Mouse (Mus musculus): ENCODE results near the gene Pcx. TPM values are rescaled to one million over a fixed set of nuclear protein-coding genes. Genes with fewer than 3 reads are reported as not detected.
"Not testable (repeated sequence)": the region's sequence is repeated elsewhere in the genome, so short reads cannot be mapped to it uniquely, and the experiment has no call there.

Pcx gene
- polyA plus RNA-seq, 1 experiment from 2014 or later = 18.6 TPM

- Histone ChIP-seq H3K27ac (ENCODE audit: low read depth, low read length) (no peak overlapping the region), H3K9ac (ENCODE audit: low read depth, low read length) (no peak overlapping the region), H3K9me3 (ENCODE audit: control insufficient read depth, low read length) (no peaks in the 10 kb centered on the region), H3K4me3 (ENCODE audit: low read depth, low read length) (no peak overlapping the region), H3K27me3 (replicated peaks; ENCODE audit: control insufficient read depth, insufficient read depth, low read length) (no peaks in the 10 kb centered on the region), H3K36me3 (ENCODE audit: control insufficient read depth, insufficient read depth, low read length) (no peaks in the 10 kb centered on the region), H3K4me2 (no peak overlapping the region), H3K4me1 (replicated peaks; ENCODE audit: control insufficient read depth, insufficient read depth, low read length) (peaks cover 10% of the 10 kb centered on the region)
- WGBS = 78% methylated on average over 1 of the region's 1 CpGs
- DNase-seq (ENCODE audit: low spot score) = no peak
- no peak for ATAC-seq (replicated peaks; ENCODE audit: low FRiP score)
These were observed 63.0 kb downstream of the Pcx start for GRCm38 (mm10) chr19:4573241-4573640.

GRCm38 (mm10) chr19:4578799-4579198, 68.5 kb downstream of the Pcx start:
- WGBS = 85% methylated on average over 2 of the region's 2 CpGs
- ATAC-seq (replicated peaks; ENCODE audit: low FRiP score) (no peak), DNase-seq (ENCODE audit: low spot score) (no peak)
- Histone ChIP-seq H3K27me3 (replicated peaks; ENCODE audit: control insufficient read depth, insufficient read depth, low read length) (no peaks in the 10 kb centered on the region), H3K4me2 (no peak overlapping the region), H3K4me3 (ENCODE audit: low read depth, low read length) (no peak overlapping the region), H3K9ac (ENCODE audit: low read depth, low read length) (no peak overlapping the region), H3K9me3 (ENCODE audit: control insufficient read depth, low read length) (no peaks in the 10 kb centered on the region), H3K36me3 (ENCODE audit: control insufficient read depth, insufficient read depth, low read length) (no peaks in the 10 kb centered on the region), H3K27ac (ENCODE audit: low read depth, low read length) (no peak overlapping the region), H3K4me1 (replicated peaks; ENCODE audit: control insufficient read depth, insufficient read depth, low read length) (no peaks in the 10 kb centered on the region)

DNA sequence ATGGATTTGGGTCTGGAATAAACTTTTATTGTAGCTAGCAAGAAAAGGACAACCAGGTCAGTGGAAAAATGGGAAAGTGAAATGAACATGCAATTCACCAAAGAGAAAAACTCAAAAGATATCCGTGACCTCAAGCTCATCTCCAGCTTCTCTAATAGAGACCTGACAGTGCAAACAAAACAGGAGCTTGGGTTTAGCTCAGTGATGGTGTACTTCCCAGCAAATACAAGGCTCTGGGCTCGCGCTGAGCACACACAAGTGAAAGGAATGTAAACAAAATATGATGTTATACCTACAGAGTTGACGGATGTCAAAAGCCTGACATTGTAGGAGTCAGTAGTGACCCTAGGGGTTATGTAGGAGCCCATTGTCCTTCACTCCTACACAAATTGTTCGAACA, 69.0 kb downstream of the Pcx start:
- H3K27me3 ChIP-seq (replicated peaks; ENCODE audit: control insufficient read depth, insufficient read depth, low read length) = no peaks in the 10 kb centered on the region
- no peaks in the 10 kb centered on the region for H3K4me1 ChIP-seq (replicated peaks; ENCODE audit: control insufficient read depth, insufficient read depth, low read length)
- no peaks in the 10 kb centered on the region for H3K9me3 ChIP-seq (ENCODE audit: control insufficient read depth, low read length)
- H3K27ac ChIP-seq (ENCODE audit: low read depth, low read length) = no peak overlapping the region
- H3K9ac ChIP-seq (ENCODE audit: low read depth, low read length) = no peak overlapping the region
- no peaks in the 10 kb centered on the region for H3K36me3 ChIP-seq (ENCODE audit: control insufficient read depth, insufficient read depth, low read length)
- WGBS = 80% methylated on average over 5 of the region's 5 CpGs
- H3K4me2 ChIP-seq = no peak overlapping the region
- DNase-seq (ENCODE audit: low spot score) (no peak), ATAC-seq (replicated peaks; ENCODE audit: low FRiP score) (no peak)
- no peak overlapping the region for H3K4me3 ChIP-seq (ENCODE audit: low read depth, low read length)

GRCm38 (mm10) chr19:4583856-4584255, 73.6 kb downstream of the Pcx start:
- Histone ChIP-seq H3K27me3 (replicated peaks; ENCODE audit: control insufficient read depth, insufficient read depth, low read length) (no peaks in the 10 kb centered on the region), H3K27ac (ENCODE audit: low read depth, low read length) (no peak overlapping the region), H3K36me3 (ENCODE audit: control insufficient read depth, insufficient read depth, low read length) (no peaks in the 10 kb centered on the region), H3K4me1 (replicated peaks; ENCODE audit: control insufficient read depth, insufficient read depth, low read length) (no peaks in the 10 kb centered on the region), H3K9ac (ENCODE audit: low read depth, low read length) (no peak overlapping the region), H3K4me3 (ENCODE audit: low read depth, low read length) (no peak overlapping the region), H3K4me2 (no peak overlapping the region), H3K9me3 (ENCODE audit: control insufficient read depth, low read length) (no peaks in the 10 kb centered on the region)
- DNase-seq (ENCODE audit: low spot score) (no peak), ATAC-seq (replicated peaks; ENCODE audit: low FRiP score) (no peak)
- WGBS = 66% methylated on average over 2 of the region's 2 CpGs

DNA sequence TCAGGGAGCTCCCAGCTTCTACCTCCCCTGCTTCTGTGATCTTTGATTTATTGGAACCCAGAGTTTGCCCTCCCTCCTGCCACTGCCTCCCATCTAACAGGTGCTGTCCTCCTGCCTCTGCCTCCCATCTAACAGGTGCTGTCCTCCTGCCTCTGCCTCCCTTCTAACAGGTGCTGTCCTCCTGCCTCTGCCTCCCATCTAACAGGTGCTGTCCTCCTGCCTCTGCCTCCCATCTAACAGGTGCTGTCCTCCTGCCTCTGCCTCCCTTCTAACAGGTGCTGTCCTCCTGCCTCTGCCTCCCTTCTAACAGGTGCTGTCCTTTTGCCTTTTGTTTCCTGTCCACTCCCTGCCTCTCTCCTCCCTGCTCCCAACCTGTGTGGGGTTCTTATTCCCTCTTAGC, 76.5 kb downstream of the Pcx start:
- DNase-seq (ENCODE audit: low spot score); H3K4me3 ChIP-seq (ENCODE audit: low read depth, low read length); H3K4me1 ChIP-seq (replicated peaks; ENCODE audit: control insufficient read depth, insufficient read depth, low read length); H3K9me3 ChIP-seq (ENCODE audit: control insufficient read depth, low read length); H3K36me3 ChIP-seq (ENCODE audit: control insufficient read depth, insufficient read depth, low read length); H3K4me2 ChIP-seq; H3K27me3 ChIP-seq (replicated peaks; ENCODE audit: control insufficient read depth, insufficient read depth, low read length); ATAC-seq (replicated peaks; ENCODE audit: low FRiP score); H3K27ac ChIP-seq (ENCODE audit: low read depth, low read length); H3K9ac ChIP-seq (ENCODE audit: low read depth, low read length): not testable (repeated sequence)

DNA sequence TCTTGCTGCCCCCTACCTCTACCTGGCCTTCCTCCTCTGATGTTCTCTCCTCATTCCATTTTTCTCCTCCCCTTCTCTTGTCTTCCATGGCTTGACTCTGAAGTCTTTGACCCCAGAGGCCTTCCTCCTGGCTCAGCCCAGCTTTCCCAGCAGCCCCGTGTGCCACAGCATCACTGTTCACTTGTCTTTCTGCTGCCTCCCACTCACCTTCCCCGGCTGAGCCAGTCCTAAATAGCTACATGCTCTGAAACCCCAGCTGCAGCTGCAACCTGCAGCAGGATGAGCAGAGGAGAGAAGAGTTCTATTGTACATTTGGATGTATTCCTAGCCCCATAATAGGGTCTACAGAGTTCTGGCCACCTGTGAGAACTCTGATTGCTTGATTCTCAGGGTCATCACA, 77.2 kb downstream of the Pcx start:
- no peak for ATAC-seq (replicated peaks; ENCODE audit: low FRiP score)

GRCm38 (mm10) chr19:4588430-4588829, 78.2 kb downstream of the Pcx start:
- 59% methylated on average over 3 of the region's 3 CpGs for WGBS
- DNase-seq (ENCODE audit: low spot score) (no peak), ATAC-seq (replicated peaks; ENCODE audit: low FRiP score) (no peak)
- Histone ChIP-seq H3K4me3 (ENCODE audit: low read depth, low read length) (no peak overlapping the region), H3K4me2 (no peak overlapping the region), H3K4me1 (replicated peaks; ENCODE audit: control insufficient read depth, insufficient read depth, low read length) (no peaks in the 10 kb centered on the region), H3K27ac (ENCODE audit: low read depth, low read length) (no peak overlapping the region), H3K9me3 (ENCODE audit: control insufficient read depth, low read length) (no peaks in the 10 kb centered on the region), H3K36me3 (ENCODE audit: control insufficient read depth, insufficient read depth, low read length) (no peaks in the 10 kb centered on the region), H3K9ac (ENCODE audit: low read depth, low read length) (no peak overlapping the region), H3K27me3 (replicated peaks; ENCODE audit: control insufficient read depth, insufficient read depth, low read length) (0 out of 2 replicates have a peak, but pooled peaks cover 3% of the 10 kb centered on the region)

More for the DNA sequence above, 77.2 kb downstream of the Pcx start:
- 66% methylated on average over 2 of the region's 2 CpGs for WGBS
- no peaks in the 10 kb centered on the region for H3K9me3 ChIP-seq (ENCODE audit: control insufficient read depth, low read length)
- H3K4me2 ChIP-seq = no peak overlapping the region
- H3K36me3 ChIP-seq (ENCODE audit: control insufficient read depth, insufficient read depth, low read length) = no peaks in the 10 kb centered on the region
- H3K27ac ChIP-seq (ENCODE audit: low read depth, low read length) = no peak overlapping the region
- no peak overlapping the region for H3K9ac ChIP-seq (ENCODE audit: low read depth, low read length)
- no peaks in the 10 kb centered on the region for H3K4me1 ChIP-seq (replicated peaks; ENCODE audit: control insufficient read depth, insufficient read depth, low read length)
- DNase-seq (ENCODE audit: low spot score) = no peak
- H3K27me3 ChIP-seq (replicated peaks; ENCODE audit: control insufficient read depth, insufficient read depth, low read length) = 0 out of 2 replicates have a peak, but pooled peaks cover 3% of the 10 kb centered on the region
- no peak overlapping the region for H3K4me3 ChIP-seq (ENCODE audit: low read depth, low read length)

DNA sequence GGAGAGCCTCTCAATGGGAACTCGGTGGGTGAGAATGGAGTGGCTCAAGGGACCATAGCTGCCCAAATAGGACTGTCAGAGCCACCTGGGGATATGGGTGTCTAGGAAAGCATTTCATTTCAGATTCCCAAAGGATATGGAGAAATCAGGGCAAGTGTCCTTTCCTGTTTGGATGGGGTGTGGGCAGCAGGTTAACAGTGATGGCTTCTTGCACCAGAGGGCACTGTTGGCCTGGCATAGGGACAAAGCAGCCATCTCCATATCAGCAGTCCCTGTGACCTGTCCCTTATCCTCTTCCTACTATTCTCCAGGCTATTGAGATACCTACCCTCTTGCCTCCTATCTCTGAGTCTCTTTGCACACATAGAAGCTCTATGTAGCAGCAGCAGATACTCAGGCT, 78.8 kb downstream of the Pcx start:
- H3K9me3 ChIP-seq (ENCODE audit: control insufficient read depth, low read length) = no peaks in the 10 kb centered on the region
- ATAC-seq (replicated peaks; ENCODE audit: low FRiP score) (no peak), DNase-seq (ENCODE audit: low spot score) (no peak)
- H3K4me1 ChIP-seq (replicated peaks; ENCODE audit: control insufficient read depth, insufficient read depth, low read length) = no peaks in the 10 kb centered on the region
- H3K27me3 ChIP-seq (replicated peaks; ENCODE audit: control insufficient read depth, insufficient read depth, low read length) = 0 out of 2 replicates have a peak, but pooled peaks cover 3% of the 10 kb centered on the region
- no peaks in the 10 kb centered on the region for H3K36me3 ChIP-seq (ENCODE audit: control insufficient read depth, insufficient read depth, low read length)
- H3K27ac ChIP-seq (ENCODE audit: low read depth, low read length) = no peak overlapping the region
- no peak overlapping the region for H3K9ac ChIP-seq (ENCODE audit: low read depth, low read length)
- WGBS = 61% methylated on average over 1 of the region's 1 CpGs
- no peak overlapping the region for H3K4me3 ChIP-seq (ENCODE audit: low read depth, low read length)
- no peak overlapping the region for H3K4me2 ChIP-seq

DNA sequence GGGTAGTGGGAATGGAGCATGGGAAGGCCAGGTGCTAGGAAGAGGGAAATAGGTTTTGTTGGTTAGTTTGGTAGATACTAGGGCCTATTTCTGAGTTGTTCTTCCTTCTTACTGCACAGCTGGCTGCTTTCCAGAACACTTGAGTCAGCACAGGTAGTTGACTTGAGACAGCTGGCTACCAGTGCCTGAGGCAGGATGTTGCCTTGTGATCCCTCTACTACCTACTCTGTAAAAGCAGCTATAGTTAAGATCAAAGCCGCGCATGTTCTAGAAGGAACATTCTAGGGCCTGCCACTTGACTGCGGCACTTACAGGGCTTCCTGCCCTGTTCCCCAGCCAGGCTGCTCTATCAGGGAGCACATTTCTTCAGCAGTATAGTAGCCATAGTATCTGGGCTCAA, 79.8 kb downstream of the Pcx start:
- ATAC-seq (replicated peaks; ENCODE audit: low FRiP score) (no peak), DNase-seq (ENCODE audit: low spot score) (no peak)
- no peaks in the 10 kb centered on the region for H3K9me3 ChIP-seq (ENCODE audit: control insufficient read depth, low read length)
- WGBS = 85% methylated on average over 3 of the region's 3 CpGs
- H3K4me3 ChIP-seq (ENCODE audit: low read depth, low read length) = no peak overlapping the region
- H3K4me1 ChIP-seq (replicated peaks; ENCODE audit: control insufficient read depth, insufficient read depth, low read length) = no peaks in the 10 kb centered on the region
- H3K4me2 ChIP-seq = no peak overlapping the region
- H3K36me3 ChIP-seq (ENCODE audit: control insufficient read depth, insufficient read depth, low read length) = no peaks in the 10 kb centered on the region
- no peak overlapping the region for H3K27ac ChIP-seq (ENCODE audit: low read depth, low read length)
- H3K27me3 ChIP-seq (replicated peaks; ENCODE audit: control insufficient read depth, insufficient read depth, low read length) = 0 out of 2 replicates have a peak, but pooled peaks cover 3% of the 10 kb centered on the region
- no peak overlapping the region for H3K9ac ChIP-seq (ENCODE audit: low read depth, low read length)
